Mouse (Mus musculus): ENCODE results near the gene Rad9b. TPM values are rescaled to one million over a fixed set of nuclear protein-coding genes. Genes with fewer than 3 reads are reported as not detected.

Gene Rad9b
- total and polyA plus RNA-seq, 3 experiments = 9.0 to 10.4 (median 10.3) TPM

DNA sequence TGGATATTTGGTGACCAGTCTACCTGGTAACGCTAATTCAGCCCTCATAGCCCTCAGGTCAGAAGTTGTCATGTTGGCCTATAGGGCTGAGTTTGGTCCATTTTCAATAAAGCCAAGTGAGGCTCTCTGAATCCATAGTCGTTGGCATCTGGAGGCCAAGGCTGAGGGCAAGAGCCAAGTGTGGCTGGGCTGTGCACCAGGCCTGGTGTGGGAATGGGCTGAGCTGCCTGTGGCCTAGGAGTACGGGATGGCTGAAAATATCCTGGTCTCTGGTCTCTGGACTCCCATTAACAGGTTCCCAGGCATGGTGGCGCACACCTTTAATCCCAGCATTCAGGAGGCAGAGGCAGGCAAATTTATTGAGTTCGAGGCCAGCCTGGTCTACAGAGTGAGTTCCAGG lies 36.0 kb upstream of the Rad9b start:
- in situ Hi-C loops (cut with MboI; ENCODE audit: low pct_ligation_motif_present, low pct_unique_long_range_greater_than_20kb, low sequenced_read_pairs) (no loop called here), dilution Hi-C loops (cut with MboI; ENCODE audit: extremely low pct_ligation_motif_present, extremely low pct_unique_long_range_greater_than_20kb, low sequenced_read_pairs) (no loop called here)
- Histone ChIP-seq H3K9me3 (replicated peaks; ENCODE audit: low read length) (no peaks in the 10 kb centered on the region), H3K36me3 (replicated peaks in 1 of 2; ENCODE audit: control insufficient read depth in 1 of 2, insufficient read depth in 1 of 2, low read length in 1 of 2) (peaks cover 6 to 8% of the 10 kb centered on the region in 2 experiments), H3K27me3 (replicated peaks) (no peaks in the 10 kb centered on the region), H3K4me3 (replicated peaks in 1 of 3; ENCODE audit: low read depth in 2 of 3, low read length in 2 of 3, poor library complexity in 1 of 3) (no peak overlapping the region), H3K27ac (ENCODE audit: insufficient read depth, low read depth) (no peak overlapping the region), H3K9ac (ENCODE audit: insufficient read depth, low read depth) (no peak overlapping the region), H3K4me2 (ENCODE audit: insufficient read depth, low read depth, poor library complexity, severe bottlenecking) (no peak overlapping the region), H3K79me2 (replicated peaks; ENCODE audit: control insufficient read depth, extremely low read depth, insufficient read depth, poor library complexity, severe bottlenecking) (peaks cover 27% of the 10 kb centered on the region), H3K4me1 (ENCODE audit: control insufficient read depth in 1 of 2, insufficient read depth in 2 of 2) (peaks cover 2 to 17% of the 10 kb centered on the region in 2 experiments; a peak in 3 of 4 replicates)
- no peak for DNase-seq (ENCODE audit: extremely low read depth)
- TF ChIP-seq E2F4 (IDR thresholded peaks at IDR 0.05; ENCODE audit: insufficient replicate concordance, low read depth, low read length) (no peak), SMC3 (IDR thresholded peaks at IDR 0.05; ENCODE audit: low read depth, low read length) (no peak), TCF12 (IDR thresholded peaks at IDR 0.05; ENCODE audit: low read depth, low read length) (no peak), ELF1 (IDR thresholded peaks at IDR 0.05; ENCODE audit: low read depth, low read length) (no peak), ZC3H11A (IDR thresholded peaks at IDR 0.05; ENCODE audit: low read depth, low read length) (no peak), USF1 (IDR thresholded peaks at IDR 0.05; ENCODE audit: low read depth, low read length) (no peak), NRF1 (IDR thresholded peaks at IDR 0.05; ENCODE audit: low read depth, low read length) (no peak), ZKSCAN1 (IDR thresholded peaks at IDR 0.05; ENCODE audit: borderline replicate concordance, low read depth, low read length) (no peak), CTCF (conservative IDR thresholded peaks at IDR 0.05 in 1 of 2, IDR thresholded peaks at IDR 0.05 in 1 of 2; ENCODE audit: low read depth in 2 of 2, low read length in 2 of 2) (no peak), MAX (IDR thresholded peaks at IDR 0.05; ENCODE audit: low read length) (no peak), BHLHE40 (IDR thresholded peaks at IDR 0.05; ENCODE audit: low read depth, low read length) (no peak)

DNA sequence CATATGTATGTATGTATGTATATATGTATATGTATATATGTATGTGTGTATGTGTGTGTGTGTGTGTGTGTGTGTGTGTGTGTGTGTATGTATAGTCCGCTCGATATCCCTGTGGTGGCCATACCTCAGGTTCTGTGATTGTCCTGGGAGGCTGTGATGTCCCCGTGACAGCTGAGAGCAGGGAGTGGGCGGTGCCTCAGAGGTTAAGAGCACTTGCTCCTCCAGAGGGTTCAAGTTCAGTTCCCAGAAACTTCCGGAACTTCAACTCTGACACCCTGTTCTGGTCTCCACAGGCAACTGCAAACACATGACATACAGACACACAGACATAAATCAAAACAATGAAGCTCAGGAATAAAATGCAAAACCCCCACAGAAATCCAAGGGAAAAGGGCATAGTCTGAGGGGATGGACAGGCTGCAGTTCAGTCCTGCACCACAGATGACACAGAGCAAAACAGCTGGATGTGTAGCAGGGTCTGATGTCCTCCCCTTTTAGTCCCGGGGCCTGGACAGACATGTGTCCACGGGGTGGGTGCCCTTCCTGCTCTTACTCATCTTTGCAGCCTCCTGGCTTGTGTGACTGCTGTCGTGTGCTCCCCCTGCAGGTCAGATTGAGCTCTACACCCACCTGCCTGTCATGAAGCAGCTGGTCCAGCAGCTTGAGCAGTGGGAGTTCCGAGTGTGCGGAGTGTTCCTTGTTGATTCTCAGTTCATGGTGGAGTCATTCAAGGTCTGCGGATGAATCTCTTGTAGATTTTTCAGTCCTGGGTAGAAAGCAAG lies 25.5 kb upstream of the Rad9b start:
- dilution Hi-C loops (cut with MboI; ENCODE audit: extremely low pct_ligation_motif_present, extremely low pct_unique_long_range_greater_than_20kb, low sequenced_read_pairs) = no loop called here
- H3K36me3 ChIP-seq (replicated peaks in 1 of 2; ENCODE audit: control insufficient read depth in 1 of 2, insufficient read depth in 1 of 2, low read length in 1 of 2) = peaks cover 34 to 67% of the 10 kb centered on the region in 2 experiments

More for the DNA sequence above, 25.5 kb upstream of the Rad9b start:
- TF ChIP-seq TBP (conservative IDR thresholded peaks at IDR 0.05; ENCODE audit: low read depth, low read length) (no peak), IRF4 (IDR thresholded peaks at IDR 0.05; ENCODE audit: low read depth, low read length) (0 out of 2 replicates have a peak, but pooled peaks have one; percentile 60), MXI1 (IDR thresholded peaks at IDR 0.05; ENCODE audit: low read depth, low read length) (no peak), CTCF (conservative IDR thresholded peaks at IDR 0.05 in 1 of 2, IDR thresholded peaks at IDR 0.05 in 1 of 2; ENCODE audit: low read depth in 2 of 2, low read length in 2 of 2) (peak; percentile 79 to 84), MAX (IDR thresholded peaks at IDR 0.05; ENCODE audit: low read length) (no peak), KAT2A (IDR thresholded peaks at IDR 0.05; ENCODE audit: insufficient replicate concordance, low read length) (no peak), TCF12 (IDR thresholded peaks at IDR 0.05; ENCODE audit: low read depth, low read length) (no peak; the same call in 1 of the 2 replicates), SIN3A (IDR thresholded peaks at IDR 0.05; ENCODE audit: low read length) (no peak), SMC3 (IDR thresholded peaks at IDR 0.05; ENCODE audit: low read depth, low read length) (peak; percentile 75), EP300 (IDR thresholded peaks at IDR 0.05; ENCODE audit: low read length) (no peak), ELF1 (IDR thresholded peaks at IDR 0.05; ENCODE audit: low read depth, low read length) (no peak), MAFK (IDR thresholded peaks at IDR 0.05; ENCODE audit: insufficient replicate concordance, low read length) (no peak), CHD2 (IDR thresholded peaks at IDR 0.05; ENCODE audit: low read length) (no peak), ZKSCAN1 (IDR thresholded peaks at IDR 0.05; ENCODE audit: borderline replicate concordance, low read depth, low read length) (no peak), MYC (IDR thresholded peaks at IDR 0.05; ENCODE audit: low read depth, low read length) (0 out of 2 replicates have a peak, but pooled peaks have one; percentile 19), HCFC1 (IDR thresholded peaks at IDR 0.05; ENCODE audit: low read depth, low read length) (no peak), JUND (conservative IDR thresholded peaks at IDR 0.05; ENCODE audit: low read depth, low read length) (no peak), BHLHE40 (IDR thresholded peaks at IDR 0.05; ENCODE audit: low read depth, low read length) (no peak), ZC3H11A (IDR thresholded peaks at IDR 0.05; ENCODE audit: low read depth, low read length) (no peak), ZMIZ1 (IDR thresholded peaks at IDR 0.05; ENCODE audit: low read depth, low read length) (no peak), RAD21 (IDR thresholded peaks at IDR 0.05; ENCODE audit: low read depth, low read length) (peak; percentile 56)
- Histone ChIP-seq H3K27ac (ENCODE audit: insufficient read depth, low read depth) (no peak overlapping the region), H3K9me3 (replicated peaks; ENCODE audit: low read length) (no peaks in the 10 kb centered on the region), H3K4me2 (ENCODE audit: insufficient read depth, low read depth, poor library complexity, severe bottlenecking) (no peak overlapping the region), H3K4me3 (replicated peaks in 1 of 3; ENCODE audit: low read depth in 2 of 3, low read length in 2 of 3, poor library complexity in 1 of 3) (no peak overlapping the region), H3K9ac (ENCODE audit: insufficient read depth, low read depth) (no peak overlapping the region), H3K27me3 (replicated peaks) (no peaks in the 10 kb centered on the region), H3K79me2 (replicated peaks; ENCODE audit: control insufficient read depth, extremely low read depth, insufficient read depth, poor library complexity, severe bottlenecking) (no peaks in the 10 kb centered on the region), H3K4me1 (ENCODE audit: control insufficient read depth in 1 of 2, insufficient read depth in 2 of 2) (0 out of 4 replicates have a peak, but pooled peaks cover 0 to 3% of the 10 kb centered on the region in 2 experiments)
- peak; percentile 72 for DNase-seq (ENCODE audit: extremely low read depth)
- in situ Hi-C loops (cut with MboI; ENCODE audit: low pct_ligation_motif_present, low pct_unique_long_range_greater_than_20kb, low sequenced_read_pairs) = no loop called here
